Mouse (Mus musculus): ENCODE measurements around the gene Bst2.
A peak's percentile ranks its signal among the peaks of the same experiment; 100 is the strongest.
"Not testable (repeated sequence)": the region's sequence is repeated elsewhere in the genome, so short reads cannot be mapped to it uniquely, and the experiment has no call there.

Gene Bst2

GRCm38 (mm10) chr8:71558958-71559690, 21.9 kb upstream of the Bst2 start:
- no peak for DNase-seq (ENCODE audit: low spot score in 2 of 2)

- no peak for DNase-seq (ENCODE audit: low spot score in 2 of 2)
Measured at GRCm38 (mm10) chr8:71558071-71558957, 21.1 kb upstream of the Bst2 start, which contains the start of gene Tmem221. TSS of gene Tmem221 (minus strand) at chr8:71558871.

- no peak for DNase-seq (ENCODE audit: low spot score in 2 of 2)
Measured at GRCm38 (mm10) chr8:71554644-71555043, 17.4 kb upstream of the Bst2 start.

- no peak for DNase-seq (ENCODE audit: low spot score in 2 of 2)
Measured at GRCm38 (mm10) chr8:71554001-71554400, 16.7 kb upstream of the Bst2 start.

GRCm38 (mm10) chr8:71552770-71553169, 15.5 kb upstream of the Bst2 start:
- DNase-seq (ENCODE audit: low spot score in 2 of 2): no peak

GRCm38 (mm10) chr8:71550754-71551153, 13.5 kb upstream of the Bst2 start:
- no peak for DNase-seq (ENCODE audit: low spot score in 2 of 2)

GRCm38 (mm10) chr8:71547590-71547989, 10.3 kb upstream of the Bst2 start:
- DNase-seq (ENCODE audit: low spot score in 2 of 2): no peak

GRCm38 (mm10) chr8:71545053-71545452, 7.8 kb upstream of the Bst2 start:
- no peak for DNase-seq (ENCODE audit: low spot score in 2 of 2)

- DNase-seq (ENCODE audit: low spot score in 2 of 2): no peak
Measured at GRCm38 (mm10) chr8:71543755-71544154, 6.5 kb upstream of the Bst2 start.

GRCm38 (mm10) chr8:71542632-71543343, 5.5 kb upstream of the Bst2 start, which contains the start of gene Mvb12a:
TSS of gene Mvb12a (plus strand) at chr8:71542922.
- peak; percentile 84 to 94 for DNase-seq (ENCODE audit: low spot score in 2 of 2)

GRCm38 (mm10) chr8:71535663-71536062, 1.6 kb downstream of the Bst2 start:
- no peak for DNase-seq (ENCODE audit: low spot score in 2 of 2)

- DNase-seq (ENCODE audit: low spot score in 2 of 2): no peak
Measured at GRCm38 (mm10) chr8:71534263-71534810, 2.9 kb downstream of the Bst2 start.

GRCm38 (mm10) chr8:71530735-71531467, 6.4 kb downstream of the Bst2 start:
- DNase-seq (ENCODE audit: low spot score in 2 of 2): not testable (repeated sequence)

- DNase-seq (ENCODE audit: low spot score in 2 of 2): no peak
Measured at GRCm38 (mm10) chr8:71528362-71529073, 8.7 kb downstream of the Bst2 start.

GRCm38 (mm10) chr8:71527162-71527870, 9.9 kb downstream of the Bst2 start:
- no peak for DNase-seq (ENCODE audit: low spot score in 2 of 2)

GRCm38 (mm10) chr8:71526272-71526671, 11.0 kb downstream of the Bst2 start:
- no peak for DNase-seq (ENCODE audit: low spot score in 2 of 2)

- no peak for DNase-seq (ENCODE audit: low spot score in 2 of 2)
Measured at GRCm38 (mm10) chr8:71525226-71526050, 11.8 kb downstream of the Bst2 start, which contains the start of gene Ccdc194. TSS of gene Ccdc194 (minus strand) at chr8:71525711.

GRCm38 (mm10) chr8:71521634-71522033, 15.6 kb downstream of the Bst2 start:
- DNase-seq (ENCODE audit: low spot score in 2 of 2): peak; percentile 85 to 86
